Mouse (Mus musculus) limb, embryonic 14.5 days (tissue): ENCODE measurements around the gene Birc7. TPM values are rescaled to one million over a fixed set of nuclear protein-coding genes. Genes with fewer than 3 reads are reported as not detected.

Experiments used
- ATAC-seq: fragments of 200-750 bp; cut with Nextera tagmentation; 2 replicates; pipeline ENCODE4 v1.8.0; 2017; ENCODE audit warnings: low read depth, moderate number of reproducible peaks, moderate TSS enrichment; ENCODE audit not compliant: low FRiP score
- DNase-seq: peaks from one replicate; pipeline ENCODE4 v3.0.0-alpha.2; 2015; ENCODE audit warnings: low spot score
- H3K27ac ChIP-seq: fragments of 300-500 bp; sonication (generic); replicated peaks from 2 replicates; pipeline ENCODE4 v1.5.1; 2014; ENCODE audit warnings: low read depth, mild to moderate bottlenecking, low read length, moderate library complexity, mixed read lengths
- H3K27me3 ChIP-seq: fragments of 300-500 bp; sonication (generic); 2 replicates; pipeline ENCODE4 v1.6.1; 2014; ENCODE audit warnings: low read length, mixed read lengths; ENCODE audit not compliant: control insufficient read depth, insufficient read depth
- H3K36me3 ChIP-seq: fragments of 300-500 bp; sonication (generic); 2 replicates; pipeline ENCODE4 v1.6.1; 2014; ENCODE audit warnings: mild to moderate bottlenecking, low read length, moderate library complexity, mixed read lengths; ENCODE audit not compliant: control insufficient read depth, insufficient read depth
- H3K4me1 ChIP-seq: fragments of 300-500 bp; sonication (generic); 2 replicates; pipeline ENCODE4 v1.6.1; 2014; ENCODE audit warnings: antibody characterized with exemption, low read length, mixed read lengths; ENCODE audit not compliant: control insufficient read depth, insufficient read depth
- H3K4me2 ChIP-seq: fragments of 300-500 bp; sonication (generic); replicated peaks from 2 replicates; pipeline ENCODE4 v1.6.1; 2014; ENCODE audit warnings: low read depth, mild to moderate bottlenecking, low read length, moderate library complexity; ENCODE audit not compliant: severe bottlenecking
- H3K4me3 ChIP-seq: fragments of 300-500 bp; sonication (generic); replicated peaks from 2 replicates; pipeline ENCODE4 v1.5.1; 2014; ENCODE audit warnings: low read length
- H3K9ac ChIP-seq: fragments of 300-500 bp; sonication (generic); 2 replicates; pipeline ENCODE4 v1.6.1; 2014; ENCODE audit warnings: mild to moderate bottlenecking, low read depth, low read length, moderate library complexity; ENCODE audit not compliant: severe bottlenecking
- H3K9me3 ChIP-seq: fragments of 300-500 bp; sonication (generic); 2 replicates; pipeline ENCODE4 v1.6.1; 2016; ENCODE audit warnings: low read length; ENCODE audit not compliant: control insufficient read depth
- POLR2A ChIP-seq: fragments of 200-500 bp; IDR thresholded peaks from 2 replicates; pipeline ENCODE4 v1.8.0; 2012; ENCODE audit warnings: inconsistent platforms, mild to moderate bottlenecking, moderate library complexity, borderline replicate concordance; ENCODE audit not compliant: insufficient read depth, insufficient read length; ENCODE audit errors: extremely low read depth
- WGBS: fragments of 180-500 bp; shearing (Covaris S2); extraction: QIAGEN DNeasy Blood & Tissue Kit; methylation state at CpG from one replicate; pipeline ENCODE4 v1.1.7; 2014; 5-methylcytosine and 5-hydroxymethylcytosine counted together
- polyA plus RNA-seq, 2 experiments: library from polyadenylated mRNA; depleted of rRNA in 1 of 2; stranded (reverse) in 1 of 2; unstranded in 1 of 2; fragments of >200 nt; fragmentation: Nextera tagmentation in 1 of 2; extraction: Ambion mirVana in 1 of 2; gene quantifications; 2 replicates each; pipeline versions ENCODE4 v1.2.1 to v1.2.3; 2012 to 2014

Birc7 gene
- polyA plus RNA-seq, 2 experiments, result not detected

- H3K27me3 ChIP-seq, result peaks cover 45% of the 10 kb centered on the region
- ATAC-seq, result no peak
These were observed 31.8 kb upstream of the Birc7 start for GRCm38 (mm10) chr2:180896819-180897625.

GRCm38 (mm10) chr2:180897857-180898256 is 31.0 kb upstream of the Birc7 start:
- ATAC-seq (no peak), DNase-seq (no peak)
- Histone ChIP-seq H3K4me2 (no peak overlapping the region), H3K4me3 (no peak overlapping the region), H3K27ac (no peak overlapping the region), H3K9ac (no peak overlapping the region), H3K36me3 (no peaks in the 10 kb centered on the region), H3K9me3 (no peaks in the 10 kb centered on the region), H3K4me1 (peaks cover 7% of the 10 kb centered on the region), H3K27me3 (peaks cover 36% of the 10 kb centered on the region)
- 86% methylated on average over 6 of the region's 6 CpGs for WGBS
- no peak for TF ChIP-seq POLR2A

More at GRCm38 (mm10) chr2:180896819-180897625, 31.8 kb upstream of the Birc7 start:
- Histone ChIP-seq H3K36me3 (no peaks in the 10 kb centered on the region), H3K27ac (no peak overlapping the region), H3K9me3 (no peaks in the 10 kb centered on the region), H3K4me3 (no peak overlapping the region), H3K4me1 (peaks cover 8% of the 10 kb centered on the region), H3K9ac (no peak overlapping the region), H3K4me2 (no peak overlapping the region)
- WGBS, result 73% methylated on average over 15 of the region's 15 CpGs
- DNase-seq, result no peak
- TF ChIP-seq POLR2A, result no peak

- Histone ChIP-seq H3K27me3 (no peaks in the 10 kb centered on the region), H3K4me3 (no peak overlapping the region), H3K36me3 (peaks cover 29% of the 10 kb centered on the region), H3K27ac (no peak overlapping the region), H3K4me1 (no peaks in the 10 kb centered on the region), H3K4me2 (no peak overlapping the region), H3K9ac (no peak overlapping the region), H3K9me3 (no peaks in the 10 kb centered on the region)
- DNase-seq (peak; percentile 20), ATAC-seq (no peak)
- no peak for TF ChIP-seq POLR2A
- WGBS, result 46% methylated on average over 2 of the region's 2 CpGs
These were observed 26.7 kb upstream of the Birc7 start for GRCm38 (mm10) chr2:180902086-180902485.

- Histone ChIP-seq H3K4me2 (no peak overlapping the region), H3K9me3 (no peaks in the 10 kb centered on the region), H3K27ac (no peak overlapping the region), H3K27me3 (no peaks in the 10 kb centered on the region), H3K36me3 (peaks cover 42% of the 10 kb centered on the region), H3K9ac (no peak overlapping the region), H3K4me1 (no peaks in the 10 kb centered on the region), H3K4me3 (no peak overlapping the region)
- DNase-seq (no peak), ATAC-seq (no peak)
- TF ChIP-seq POLR2A, result no peak
- WGBS, result 93% methylated on average over 18 of the region's 18 CpGs
These were observed 24.2 kb upstream of the Birc7 start for GRCm38 (mm10) chr2:180904435-180905208.

GRCm38 (mm10) chr2:180905556-180906221 is 23.1 kb upstream of the Birc7 start:
- Histone ChIP-seq H3K27ac (no peak overlapping the region), H3K9ac (no peak overlapping the region), H3K27me3 (no peaks in the 10 kb centered on the region), H3K36me3 (peaks cover 53% of the 10 kb centered on the region), H3K4me3 (no peak overlapping the region), H3K4me2 (no peak overlapping the region), H3K9me3 (no peaks in the 10 kb centered on the region), H3K4me1 (no peaks in the 10 kb centered on the region)
- no peak for TF ChIP-seq POLR2A
- 67% methylated on average over 5 of the region's 5 CpGs for WGBS
- ATAC-seq, result no peak
- no peak for DNase-seq
